Mouse (Mus musculus): ENCODE results near the gene Uts2r.

- TF ChIP-seq POLR2A (IDR thresholded peaks at IDR 0.05; ENCODE audit: low read depth, low read length) (no peak), CTCF (IDR thresholded peaks at IDR 0.05; ENCODE audit: borderline replicate concordance, insufficient read depth, low read length) (no peak)
Measured at GRCm38 (mm10) chr11:121163751-121164150, 3.7 kb downstream of the Uts2r start.

Data from embryonic fibroblast, embryonic 13.5 days (primary cell).